Mouse (Mus musculus) lung, adult 2 months (tissue): ENCODE measurements around the gene Vsig10.

ENCODE experiments used
- CTCF ChIP-seq: fragments of 200-500 bp; IDR thresholded peaks from 2 replicates; pipeline ENCODE4 v1.5.1; 2011; ENCODE audit warnings: mild to moderate bottlenecking, low read length, control low read depth; ENCODE audit not compliant: insufficient read depth
- POLR2A ChIP-seq: fragments of 200-500 bp; IDR thresholded peaks from 2 replicates; pipeline ENCODE4 v1.6.1; 2011; ENCODE audit warnings: low read depth, mild to moderate bottlenecking, control low read depth, low read length, borderline replicate concordance; ENCODE audit errors: extremely low read depth

- TF ChIP-seq POLR2A (no peak), CTCF (no peak)
Measured at GRCm38 (mm10) chr5:117313420-117313819, 5.5 kb upstream of the Vsig10 start.
